Mouse (Mus musculus) WW6 (cell line): ENCODE measurements around the gene Svs3a.
"Not testable (repeated sequence)": the region's sequence is repeated elsewhere in the genome, so short reads cannot be mapped to it uniquely, and the experiment has no call there.

Source experiments
- DNase-seq: peaks from one replicate; pipeline ENCODE4 v3.0.0-alpha.2; 2013; ENCODE audit warnings: low read depth, low spot score

The Svs3a gene

GRCm38 (mm10) chr2:164288968-164289367, at the start of gene Svs3a:
Gene Svs3a, plus strand, starts transcription at chr2:164289268.
- DNase-seq: not testable (repeated sequence)

- not testable (repeated sequence) for DNase-seq
Measured at GRCm38 (mm10) chr2:164256540-164256939, 32.5 kb upstream of the Svs3a start, which contains the start of gene Svs3b. Gene Svs3b, minus strand, starts transcription at chr2:164256640.

- DNase-seq: no peak
Measured at GRCm38 (mm10) chr2:164278359-164278758, 10.7 kb upstream of the Svs3a start, which contains the start of gene Svs4. Gene Svs4, minus strand, starts transcription at chr2:164278459.

- no peak for DNase-seq
Measured at GRCm38 (mm10) chr2:164312599-164312998, 23.5 kb downstream of the Svs3a start.

GRCm38 (mm10) chr2:164315460-164315859, 26.4 kb downstream of the Svs3a start:
- not testable (repeated sequence) for DNase-seq

- DNase-seq: not testable (repeated sequence)
Measured at GRCm38 (mm10) chr2:164316451-164316850, 27.4 kb downstream of the Svs3a start, which contains the start of gene Svs6. Gene Svs6, plus strand, starts transcription at chr2:164316751.

GRCm38 (mm10) chr2:164320983-164321382, 31.9 kb downstream of the Svs3a start:
- DNase-seq: no peak

- DNase-seq: not testable (repeated sequence)
Measured at GRCm38 (mm10) chr2:164332440-164332839, 43.4 kb downstream of the Svs3a start, which contains the start of gene Svs5. Gene Svs5, plus strand, starts transcription at chr2:164332740.
